Mouse (Mus musculus): ENCODE results near the gene Rock2. TPM values are rescaled to one million over a fixed set of nuclear protein-coding genes. Genes with fewer than 3 reads are reported as not detected.

Gene Rock2
- polyA plus RNA-seq, 1 experiment from 2014 or later: 19.7 TPM

Other genes with a start within 250 kb of the Rock2 start
- gene Ntsr2, start 241.5 kb upstream of the Rock2 start, polyA plus RNA-seq (2015; fragmentation: Nextera tagmentation; extraction: Ambion mirVana): 0.05 and 0.08 TPM in 2 replicates
- gene Greb1, start 94.0 kb upstream of the Rock2 start, polyA plus RNA-seq (2015; fragmentation: Nextera tagmentation; extraction: Ambion mirVana): 5.1 and 5.7 TPM in 2 replicates
- gene E2f6, start 83.9 kb upstream of the Rock2 start, polyA plus RNA-seq (2015; fragmentation: Nextera tagmentation; extraction: Ambion mirVana): 37.6 and 39.6 TPM in 2 replicates
- 10.3 and 12.6 TPM in 2 replicates for gene Pqlc3, start 105.5 kb downstream of the Rock2 start, polyA plus RNA-seq (2015; fragmentation: Nextera tagmentation; extraction: Ambion mirVana)
- 0.09 and 0.44 TPM in 2 replicates for gene 2410004P03Rik, start 116.8 kb downstream of the Rock2 start, polyA plus RNA-seq (2015; fragmentation: Nextera tagmentation; extraction: Ambion mirVana)

All from intestine, embryonic 15.5 days (tissue).